Mouse (Mus musculus) C2C12 (cell line): ENCODE results near the gene Dppa1.

ENCODE experiments used
- CTCF ChIP-seq: IDR thresholded peaks from one replicate; pipeline ENCODE4 v1.5.1; 2011; ENCODE audit not compliant: control insufficient read depth, insufficient read depth, insufficient read length
- MYOD1 ChIP-seq: IDR thresholded peaks from one replicate; pipeline ENCODE4 v1.6.1; 2011; ENCODE audit warnings: low read depth; ENCODE audit not compliant: control insufficient read depth, insufficient read length

- TF ChIP-seq CTCF (no peak), MYOD1 (no peak)
Observed at GRCm38 (mm10) chr11:46580428-46580827, 48.6 kb downstream of the Dppa1 start.
